Mouse (Mus musculus): ENCODE data around the gene Nfasc.

Gene Nfasc

DNA sequence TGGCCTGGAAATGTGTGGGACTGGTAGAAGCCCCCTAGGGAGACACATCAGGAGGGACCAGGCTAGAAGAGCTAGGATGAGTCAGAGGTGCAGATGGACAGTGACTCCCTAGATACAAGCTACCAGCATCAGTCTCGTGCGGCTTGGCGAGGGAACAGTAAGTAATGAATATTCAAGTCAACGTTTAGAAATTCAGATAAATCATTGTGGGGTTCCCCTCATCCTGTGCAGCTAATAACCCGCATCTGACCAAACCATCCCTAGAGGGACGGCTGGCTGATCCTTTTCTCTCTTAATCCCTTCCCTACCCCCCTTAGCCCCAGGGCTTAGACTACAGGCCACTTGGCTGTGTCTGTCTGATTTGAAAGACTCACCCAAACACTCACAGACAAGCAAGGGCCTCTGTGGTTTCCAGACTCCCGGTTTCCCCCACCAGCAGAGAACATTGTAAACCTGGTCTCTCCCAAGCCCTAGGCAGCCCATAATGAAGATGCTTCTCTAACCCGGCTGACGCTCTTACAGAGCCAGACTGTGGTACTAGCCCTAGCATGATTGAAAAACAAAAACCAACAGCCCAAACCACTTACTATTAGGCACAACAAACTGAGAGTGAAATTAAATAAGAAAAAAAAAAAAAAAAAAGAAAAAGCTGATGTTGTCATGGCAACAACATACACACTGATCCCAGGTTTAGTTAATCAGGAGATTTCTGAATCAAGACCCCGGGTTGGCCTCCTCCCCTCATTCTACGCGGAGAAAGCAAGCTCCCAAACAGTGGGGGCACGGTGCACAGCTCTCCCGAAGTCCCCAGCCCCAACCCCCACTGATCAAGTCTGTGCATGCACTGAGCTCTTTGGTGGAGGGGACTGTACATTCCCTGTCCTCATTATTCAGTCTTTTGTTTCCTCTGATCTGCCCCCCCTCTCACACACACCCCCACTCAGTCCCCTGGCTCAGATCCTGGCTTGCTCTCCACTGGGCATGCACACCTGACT is 159.5 kb downstream of the Nfasc start:
- no peak for DNase-seq

- no peak for DNase-seq
Observed at GRCm38 (mm10) chr1:132580063-132580462, 161.5 kb downstream of the Nfasc start.

- no peak for DNase-seq
Observed at GRCm38 (mm10) chr1:132576845-132577244, 164.8 kb downstream of the Nfasc start.

DNA sequence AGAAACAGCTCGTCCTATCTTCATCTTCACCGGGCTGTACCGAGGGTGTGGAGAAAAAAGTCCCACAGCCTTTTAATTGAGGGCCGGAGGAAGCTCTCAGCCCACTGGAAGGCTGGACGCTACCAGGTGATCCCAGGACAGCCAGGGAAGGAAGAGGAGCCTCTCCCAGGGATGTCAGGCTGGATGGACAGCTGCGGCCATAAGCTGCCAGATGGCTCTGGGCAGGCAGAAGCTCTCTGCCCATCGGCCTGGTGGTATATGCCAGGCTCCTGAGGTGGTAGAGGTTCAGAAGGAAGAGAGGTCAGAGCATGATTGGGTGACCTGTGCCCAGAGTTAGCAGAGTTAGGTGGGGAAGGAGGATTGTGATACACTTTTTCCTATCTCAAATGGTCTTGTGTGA is 168.7 kb downstream of the Nfasc start:
- no peak for DNase-seq

GRCm38 (mm10) chr1:132571613-132572012 is 170.0 kb downstream of the Nfasc start:
- DNase-seq = no peak

DNA sequence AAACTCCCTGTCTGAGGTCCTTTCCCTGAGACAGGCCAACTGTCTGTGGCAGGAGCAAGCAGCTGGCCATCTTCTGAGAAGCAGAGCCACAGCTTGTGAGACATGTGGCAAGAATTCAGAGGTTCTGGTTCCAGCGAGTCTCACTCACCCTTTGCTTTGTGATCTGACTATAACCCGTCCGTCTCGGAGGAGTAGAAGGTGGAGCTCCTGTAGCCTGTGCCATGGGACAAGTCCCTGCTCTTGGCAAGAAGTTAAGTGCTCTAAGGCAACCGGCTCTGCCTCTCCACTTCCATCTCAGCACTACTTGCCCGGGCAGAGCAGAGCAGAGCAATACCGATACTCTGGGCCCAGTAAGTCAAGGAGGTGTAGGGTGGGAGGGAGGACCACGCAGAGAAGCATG is 170.7 kb downstream of the Nfasc start:
- DNase-seq = no peak

- no peak for DNase-seq
Observed at GRCm38 (mm10) chr1:132570068-132570780, 171.4 kb downstream of the Nfasc start.

- no peak for DNase-seq
Observed at GRCm38 (mm10) chr1:132569516-132569915, 172.1 kb downstream of the Nfasc start.

- no peak for DNase-seq
Observed at GRCm38 (mm10) chr1:132567336-132568125, 174.1 kb downstream of the Nfasc start.

DNA sequence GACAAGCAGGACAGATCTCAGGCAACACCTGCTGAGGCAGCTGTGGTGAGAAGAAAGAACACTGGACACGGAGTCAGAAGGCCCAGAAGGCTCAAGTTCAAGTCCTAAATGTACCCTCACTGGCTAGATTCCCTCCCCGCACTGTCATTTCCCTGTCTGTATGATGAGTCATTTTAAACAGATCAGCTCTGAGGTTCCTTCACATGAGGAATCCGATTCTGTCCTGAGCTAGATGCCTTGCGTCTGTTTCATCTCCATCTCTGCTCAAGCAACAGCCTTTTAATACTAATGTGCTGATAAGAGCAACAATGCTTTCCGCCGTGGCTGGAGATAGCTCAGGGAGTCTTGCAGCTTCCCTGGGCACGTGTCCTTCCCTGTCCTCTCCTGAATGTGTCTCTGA is 175.8 kb downstream of the Nfasc start:
- no peak for DNase-seq

DNA sequence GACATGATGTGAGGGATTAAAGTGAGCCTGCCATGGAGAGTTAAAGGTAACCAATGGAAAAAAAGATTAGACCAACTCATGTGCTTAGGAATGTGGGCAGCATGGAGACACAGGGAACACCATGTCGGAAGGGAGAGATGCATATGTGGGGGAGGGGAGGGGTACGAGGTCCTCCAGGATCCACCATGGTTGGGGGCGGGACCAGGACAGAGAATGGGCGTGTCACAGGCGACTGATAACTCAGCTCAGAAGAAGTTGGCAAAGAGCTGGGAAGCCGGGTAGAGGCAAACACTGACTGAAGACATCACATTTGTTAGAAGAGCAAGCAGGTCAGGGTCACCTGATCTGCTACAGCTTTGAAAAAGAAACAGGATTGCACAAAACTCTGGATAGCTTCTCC is 176.7 kb downstream of the Nfasc start:
- no peak for DNase-seq

DNA sequence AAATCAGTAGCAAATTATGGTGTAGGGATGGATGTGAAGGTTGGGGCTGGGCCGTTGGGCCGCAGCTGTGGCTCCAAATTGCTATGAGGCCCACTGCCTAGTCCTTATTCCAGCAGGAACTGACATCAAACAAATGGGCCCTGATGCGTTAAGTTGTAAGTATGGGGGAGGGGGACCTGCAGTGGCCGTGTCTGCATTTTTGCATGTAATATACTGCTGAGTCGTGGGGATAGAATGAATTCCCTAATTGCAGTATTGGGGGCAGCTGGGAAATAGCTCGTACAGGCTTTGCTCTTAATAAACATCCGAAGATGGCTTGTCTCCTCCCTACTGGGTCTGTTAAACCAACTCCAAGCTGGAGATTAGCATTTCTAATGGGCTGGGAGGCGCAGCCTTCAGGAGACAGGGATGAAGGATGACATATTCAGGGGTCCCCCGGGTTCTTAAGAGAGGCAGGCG is 179.2 kb downstream of the Nfasc start:
- DNase-seq = no peak

DNA sequence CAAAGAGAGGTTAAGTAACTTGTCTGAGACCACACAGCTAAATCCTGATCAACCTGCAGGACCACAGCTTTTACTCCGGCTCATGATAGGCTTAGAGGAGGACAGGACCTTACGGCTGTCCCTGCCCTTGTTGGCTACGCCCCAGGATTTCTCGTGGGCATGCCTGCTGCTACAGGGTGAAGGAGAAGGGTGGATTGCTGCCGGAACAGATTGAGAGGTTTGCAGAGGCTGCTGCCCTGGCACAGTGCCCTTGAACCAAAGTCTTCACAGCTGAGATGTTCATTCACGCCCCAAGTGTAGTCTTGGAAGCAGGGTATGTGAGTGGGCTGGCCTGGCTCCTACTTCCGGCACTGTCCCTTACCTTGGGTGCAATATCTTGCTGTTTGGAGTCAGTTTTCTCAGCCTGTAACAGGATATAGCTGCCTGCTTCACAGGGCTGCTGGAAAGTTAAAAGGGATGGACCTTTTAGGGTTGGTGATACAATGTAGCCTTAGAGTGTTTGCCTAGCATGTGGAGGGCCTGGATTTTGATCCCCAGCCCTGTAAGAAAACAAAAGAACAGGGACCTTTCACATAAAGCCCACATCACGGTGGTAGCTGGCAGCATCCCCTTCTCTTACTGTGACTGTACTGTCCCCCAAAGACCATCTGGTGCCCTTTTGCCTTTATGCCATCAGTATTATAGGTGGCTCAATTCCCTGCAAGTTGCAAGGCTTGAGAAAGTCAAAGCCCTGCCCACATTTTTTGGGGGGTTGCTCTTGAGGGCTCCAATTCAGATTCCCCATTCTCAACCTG is 180.5 kb downstream of the Nfasc start:
- DNase-seq = no peak

DNA sequence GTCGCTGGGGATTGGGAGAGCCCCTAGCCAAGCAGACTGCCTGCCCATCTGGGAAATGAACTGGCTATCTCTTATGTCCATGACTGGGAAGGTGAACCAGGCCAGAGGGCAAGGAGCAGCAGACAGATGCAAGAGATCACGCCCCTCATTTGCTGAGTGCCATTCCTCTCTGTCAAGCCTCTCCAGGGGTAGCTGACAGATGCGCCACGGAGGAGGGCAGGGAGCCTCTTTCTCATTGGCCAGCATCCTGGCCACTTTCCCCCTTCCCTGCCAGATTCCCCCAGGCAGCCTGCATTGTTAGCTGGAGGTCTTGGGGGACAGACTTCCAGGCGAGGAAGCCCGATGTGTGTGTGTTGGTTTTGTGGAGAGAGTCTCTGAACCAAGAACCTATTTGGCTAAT is 182.6 kb downstream of the Nfasc start:
- no peak for DNase-seq

DNA sequence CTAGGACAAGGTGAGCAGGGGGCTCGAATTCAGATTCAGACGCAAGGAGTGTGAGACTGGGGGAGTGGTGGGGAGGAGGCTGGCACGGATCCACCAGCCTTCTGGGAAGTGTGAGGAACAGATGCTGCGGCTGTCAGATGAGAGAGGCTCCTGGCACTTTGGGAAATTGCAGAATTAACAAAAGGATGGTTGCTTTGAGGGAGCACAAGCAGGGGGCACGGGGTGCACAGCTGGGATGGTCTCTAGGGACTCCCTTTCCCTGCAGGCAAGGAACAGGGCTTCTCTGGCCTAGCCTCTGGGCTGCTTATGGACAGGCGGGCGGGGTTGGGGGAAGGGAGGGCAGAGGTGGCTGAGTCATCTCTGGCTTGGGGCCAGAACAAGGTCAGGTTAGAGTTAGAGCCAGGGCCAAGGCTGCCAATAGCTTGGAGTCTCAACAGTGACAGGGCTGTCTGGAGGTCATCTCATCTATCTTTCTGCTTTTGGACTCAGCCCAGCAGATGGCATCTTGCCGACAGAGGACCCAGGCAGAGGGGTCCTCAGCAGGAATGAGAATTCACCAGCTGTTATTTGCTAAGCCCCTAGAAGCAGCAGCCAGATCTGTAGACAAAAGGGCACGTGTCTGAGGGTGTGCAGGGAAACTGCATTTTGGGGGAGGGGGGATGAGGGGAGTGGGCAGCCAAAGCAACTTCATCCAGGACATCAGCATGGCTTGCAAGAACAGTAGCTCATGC is 183.5 kb downstream of the Nfasc start:
- peak; percentile 39 to 45 for DNase-seq

DNA sequence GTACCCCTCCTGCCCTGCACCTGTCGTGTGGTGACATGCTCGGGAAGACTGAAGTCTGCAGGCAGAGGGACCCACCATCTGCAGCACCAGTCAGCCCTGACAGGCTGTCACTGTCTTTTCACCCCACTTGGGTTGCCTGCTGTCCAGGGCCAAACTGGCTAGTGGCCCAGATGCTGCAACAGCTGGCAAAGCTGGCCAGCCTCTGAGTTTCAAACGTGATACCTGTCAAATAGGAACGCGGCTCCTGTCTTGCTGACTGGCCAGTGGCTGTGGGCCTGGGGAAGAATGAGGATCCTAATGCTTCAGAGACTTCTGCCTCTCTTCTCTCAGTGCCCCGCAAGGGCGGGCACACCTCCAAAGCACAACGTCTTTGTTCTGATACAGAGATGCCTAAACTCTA is 197.8 kb downstream of the Nfasc start:
- no peak for DNase-seq

DNA sequence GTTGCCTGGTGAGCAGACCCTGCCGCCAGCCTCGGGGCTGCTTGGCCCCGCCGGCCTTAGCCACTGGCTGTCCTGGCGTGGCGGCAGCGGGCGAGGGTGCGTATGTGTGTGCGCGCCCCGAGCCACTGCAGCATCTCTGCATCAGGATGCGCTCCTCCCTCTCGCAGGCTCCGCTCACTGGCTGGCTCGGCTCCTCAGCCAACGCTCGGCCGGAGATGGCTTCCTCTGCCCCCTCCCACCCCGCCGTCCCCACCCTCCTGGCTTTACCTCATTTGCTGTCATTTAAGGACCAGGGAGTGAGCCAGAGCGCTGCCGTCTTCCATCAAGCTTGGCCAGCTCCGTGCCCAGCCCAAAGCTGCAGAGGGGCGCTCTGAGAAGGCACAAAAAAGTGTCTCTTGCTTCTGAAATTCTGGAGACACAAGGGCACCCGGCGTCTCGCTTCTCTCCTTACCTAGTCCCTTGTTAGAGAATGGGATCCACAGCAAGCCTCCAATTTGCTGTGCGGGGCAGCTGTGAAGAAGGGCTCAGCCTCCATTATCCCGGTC is 198.8 kb downstream of the Nfasc start, which contains the start of gene Cntn2:
Gene Cntn2, minus strand, starts transcription at position 495 of the 545 bp plus-strand sequence.
- no peak for DNase-seq

- DNase-seq = no peak
Observed at GRCm38 (mm10) chr1:132541824-132542599, 199.6 kb downstream of the Nfasc start.

DNA sequence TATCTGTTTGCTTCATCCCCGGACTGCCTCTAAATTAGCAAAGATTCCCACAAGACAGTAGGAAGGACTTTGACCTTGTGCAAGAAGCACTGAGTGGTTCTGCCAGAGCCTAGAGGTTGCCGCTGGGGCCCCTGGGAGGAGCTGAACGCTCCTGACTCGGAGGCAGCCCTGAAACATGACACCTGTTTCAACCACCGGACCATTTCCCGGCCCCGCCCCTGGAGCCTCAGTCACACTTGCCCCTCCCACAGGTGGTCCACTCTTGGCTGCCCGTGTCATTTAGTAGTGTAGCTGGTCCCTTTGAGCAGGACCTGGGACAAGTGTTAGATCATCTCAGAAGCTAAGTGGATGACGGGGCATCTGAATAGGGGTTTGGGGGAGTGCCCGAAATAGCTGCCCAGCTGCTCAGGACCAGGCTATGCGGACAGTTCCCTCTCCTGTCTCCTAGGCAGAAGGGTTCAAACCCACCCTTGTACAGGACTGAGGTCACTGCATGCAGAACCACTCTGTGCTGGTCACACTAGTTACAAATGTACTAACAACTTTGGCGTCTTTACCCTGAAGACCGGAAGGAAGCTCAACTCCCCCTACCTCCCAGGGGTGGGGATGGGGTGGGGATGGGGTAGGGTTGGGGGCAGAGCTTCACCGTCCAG is 200.3 kb downstream of the Nfasc start:
- DNase-seq = no peak

DNA sequence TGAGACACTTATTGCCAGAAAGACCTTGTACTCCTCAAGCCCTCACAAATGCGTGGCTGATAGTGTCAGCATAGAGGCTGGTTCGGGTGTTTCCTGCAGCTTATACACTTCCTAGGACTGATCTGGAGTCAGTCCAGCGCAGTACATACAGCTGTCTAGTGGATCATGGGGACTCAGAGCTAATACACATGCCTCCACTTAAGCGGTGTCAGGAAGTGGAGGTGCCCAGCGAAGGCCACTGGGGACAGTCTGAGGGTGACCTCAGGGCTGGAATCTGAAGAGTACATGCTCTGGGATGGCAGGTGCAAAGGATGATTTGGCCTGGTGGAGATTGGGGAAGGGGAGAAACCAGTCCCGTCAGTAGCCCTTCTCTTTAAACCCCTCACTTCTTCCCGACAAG is 200.9 kb downstream of the Nfasc start:
- DNase-seq = no peak
